ENCODE assay signal across 8 mouse cellular contexts in the genomic region with DNA sequence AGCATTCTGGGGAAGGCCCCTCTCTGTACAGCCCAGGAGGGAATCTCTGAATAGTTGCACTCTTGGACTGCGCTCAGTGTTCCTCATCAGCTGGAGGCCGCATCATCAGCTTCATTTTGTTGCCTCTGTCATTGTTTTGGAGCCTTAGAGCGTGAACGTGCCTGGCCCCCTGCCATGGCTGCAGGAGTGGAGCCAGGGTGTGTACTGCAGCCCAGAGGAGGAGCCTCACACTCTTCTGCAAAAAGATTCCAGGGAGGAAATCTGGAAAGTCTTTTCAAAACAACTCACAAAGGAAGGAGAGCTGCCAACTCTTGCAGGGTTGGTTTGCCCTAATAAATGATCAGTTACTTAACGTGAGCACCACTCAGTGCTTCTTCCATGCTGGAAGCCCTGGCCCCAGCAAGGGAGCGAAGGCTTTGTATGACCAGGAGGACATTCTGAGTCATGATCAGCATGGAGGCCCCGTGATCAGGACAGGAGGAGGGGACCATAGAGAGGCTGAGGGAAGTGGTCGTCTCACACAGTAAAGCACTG. TPM values are rescaled to one million over a fixed set of nuclear protein-coding genes. Genes with fewer than 3 reads are reported as not detected.
DNase-seq lines count a peak whose midpoint lies in the region; ATAC-seq and TF ChIP-seq lines count a peak whose summit lies in the region.

No protein-coding gene starts in this region.

- H3K9ac ChIP-seq in MEL (ENCODE audit: control insufficient read depth, low read depth, low read length, poor library complexity, severe bottlenecking): no peak overlapping the region
- no peak overlapping the region for H3K9ac ChIP-seq in hindbrain, embryonic 13.5 days
- H3K9ac ChIP-seq in midbrain, embryonic 12.5 days (replicated peaks): no peak overlapping the region

- DNase-seq in MEL (ENCODE audit: low read depth, low spot score): peak; percentile 57
- DNase-seq in cerebellum, adult 9-11 months: peak; percentile 46
- peak; percentile 87 for DNase-seq in gastrocnemius, adult 18-20 months (ENCODE audit: low spot score)
- peak; percentile 83 to 87 for DNase-seq in layer of hippocampus, postnatal 10 days (ENCODE audit: low spot score in 2 of 2)

- ATAC-seq in hindbrain, embryonic 13.5 days (ENCODE audit: low FRiP score): peak; percentile 94
- peak; percentile 85 for ATAC-seq in midbrain, embryonic 12.5 days (ENCODE audit: low FRiP score, low read depth)
- no peak for ATAC-seq in erythroblast, adult 5-6 weeks (replicated peaks; ENCODE audit: low FRiP score, poor library complexity, severe bottlenecking)

- H3K79me2 ChIP-seq in MEL (ENCODE audit: control insufficient read depth, insufficient read depth, low read length, poor library complexity): no peaks in the 10 kb centered on the region

- H3K4me2 ChIP-seq in hindbrain, embryonic 13.5 days: 0 out of 2 replicates have a peak overlapping the region, but pooled peaks have one; percentile 8
- H3K4me2 ChIP-seq in midbrain, embryonic 12.5 days (replicated peaks): no peak overlapping the region

- H3K9me3 ChIP-seq in MEL (replicated peaks; ENCODE audit: insufficient read depth, low read length): no peaks in the 10 kb centered on the region
- no peaks in the 10 kb centered on the region for H3K9me3 ChIP-seq in hindbrain, embryonic 13.5 days
- no peaks in the 10 kb centered on the region for H3K9me3 ChIP-seq in midbrain, embryonic 12.5 days

- H3K4me1 ChIP-seq in MEL (ENCODE audit: control insufficient read depth in 1 of 2, insufficient read depth in 2 of 2, low read length in 2 of 2): peaks cover 3 to 21% of the 10 kb centered on the region in 2 experiments
- peaks cover 13% of the 10 kb centered on the region for H3K4me1 ChIP-seq in hindbrain, embryonic 13.5 days (replicated peaks)
- H3K4me1 ChIP-seq in midbrain, embryonic 12.5 days: peaks cover 17% of the 10 kb centered on the region
- peaks cover 13% of the 10 kb centered on the region; the same call in 1 of the 2 replicates for H3K4me1 ChIP-seq in small intestine, adult 2 months (ENCODE audit: control insufficient read depth, insufficient read depth, insufficient read length, low read length)

- H3K27me3 ChIP-seq in MEL (ENCODE audit: control insufficient read depth in 1 of 2, insufficient read depth in 2 of 2, low read length in 2 of 2): no peaks in the 10 kb centered on the region
- H3K27me3 ChIP-seq in hindbrain, embryonic 13.5 days: no peaks in the 10 kb centered on the region
- no peaks in the 10 kb centered on the region for H3K27me3 ChIP-seq in midbrain, embryonic 12.5 days
- no peaks in the 10 kb centered on the region for H3K27me3 ChIP-seq in small intestine, adult 2 months (ENCODE audit: control insufficient read depth, insufficient read depth, low read length)

- no peak for TF ChIP-seq CTCF in MEL (IDR thresholded peaks at IDR 0.05 in 2 of 3, conservative IDR thresholded peaks at IDR 0.05 in 1 of 3; ENCODE audit: control insufficient read depth in 1 of 3, insufficient read depth in 1 of 3, low read depth in 2 of 3, low read length in 3 of 3, poor library complexity in 1 of 3, severe bottlenecking in 1 of 3)
- no peak for TF ChIP-seq CTCF in small intestine, adult 2 months (IDR thresholded peaks at IDR 0.05; ENCODE audit: extremely low read depth, insufficient read length, insufficient replicate concordance, low read depth, low read length)

- no peak overlapping the region for H3K27ac ChIP-seq in MEL (ENCODE audit: control insufficient read depth, low read depth, low read length)
- H3K27ac ChIP-seq in hindbrain, embryonic 13.5 days: peak overlapping the region; percentile 83
- H3K27ac ChIP-seq in midbrain, embryonic 12.5 days (replicated peaks): peak overlapping the region; percentile 56
- H3K27ac ChIP-seq in small intestine, adult 2 months (ENCODE audit: insufficient read depth, low read depth, low read length): peak overlapping the region; percentile 44

- TF ChIP-seq RAD21 in MEL (IDR thresholded peaks at IDR 0.05; ENCODE audit: low read depth, low read length): no peak

- WGBS in hindbrain, embryonic 13.5 days: 11% methylated on average over 8 of the region's 8 CpGs
- WGBS in midbrain, embryonic 12.5 days: 20% methylated on average over 8 of the region's 8 CpGs
- 21% methylated on average over 8 of the region's 8 CpGs for WGBS in small intestine, adult 2 months

- no peak for TF ChIP-seq EP300 in MEL (IDR thresholded peaks at IDR 0.05; ENCODE audit: low read depth in 1 of 2, low read length in 2 of 2)

- no peak for TF ChIP-seq POLR2A in MEL (IDR thresholded peaks at IDR 0.05; ENCODE audit: control insufficient read depth in 1 of 2, insufficient read depth in 1 of 2, low read depth in 1 of 2, low read length in 2 of 2, poor library complexity in 1 of 2)
- TF ChIP-seq POLR2A in small intestine, adult 2 months (IDR thresholded peaks at IDR 0.05; ENCODE audit: low read depth, low read length): no peak

- peak overlapping the region; percentile 30 to 34; a peak in 3 of 4 replicates for H3K4me3 ChIP-seq in MEL (ENCODE audit: control insufficient read depth in 1 of 2, insufficient read depth in 1 of 2, low read depth in 2 of 2, low read length in 2 of 2)
- no peak overlapping the region for H3K4me3 ChIP-seq in hindbrain, embryonic 13.5 days
- no peak overlapping the region for H3K4me3 ChIP-seq in midbrain, embryonic 12.5 days
- H3K4me3 ChIP-seq in small intestine, adult 2 months (ENCODE audit: low read depth, low read length): no peak overlapping the region

- H3K36me3 ChIP-seq in MEL (ENCODE audit: control insufficient read depth in 1 of 2, insufficient read depth in 2 of 2, low read length in 2 of 2): peaks cover 0 to 13% of the 10 kb centered on the region in 2 experiments; a peak in 2 of 4 replicates
- H3K36me3 ChIP-seq in hindbrain, embryonic 13.5 days: no peaks in the 10 kb centered on the region
- H3K36me3 ChIP-seq in midbrain, embryonic 12.5 days: 0 out of 2 replicates have a peak, but pooled peaks cover 5% of the 10 kb centered on the region
- H3K36me3 ChIP-seq in small intestine, adult 2 months (ENCODE audit: control insufficient read depth, insufficient read depth, low read length): no peaks in the 10 kb centered on the region

TF ChIP-seq in MEL, 35 proteins besides CTCF, POLR2A, EP300 and RAD21:
- peak; percentile 59; the same call in 1 of the 2 replicates for TF ChIP-seq ETS1 (IDR thresholded peaks at IDR 0.05; ENCODE audit: low read depth, low read length)
- TF ChIP-seq KAT2A (conservative IDR thresholded peaks at IDR 0.05; ENCODE audit: low read depth, low read length): no peak
- peak; percentile 70; the same call in 1 of the 2 replicates for TF ChIP-seq BHLHE40 (IDR thresholded peaks at IDR 0.05; ENCODE audit: borderline replicate concordance, low read depth, low read length)

RNA-seq across cellular contexts. Expression of gene Ralbp1, which starts 30.6 kb away (rescaled TPM):
- 53.2 and 57.7 TPM in 2 replicates for total RNA-seq in MEL (2012; rRNA removed)
- 10 to 100 TPM in 1 of 2 experiments, not detected in 1; 69.6 TPM for polyA plus RNA-seq in MEL (2012; ENCODE audit: insufficient read depth in 1 of 2, insufficient read length in 2 of 2, low read depth in 1 of 2, low replicate concordance in 2 of 2, missing spikeins in 1 of 2)
- total RNA-seq in gastrocnemius, adult 18-20 months (2021): 10 to 100 TPM; 26.1 to 27.3 TPM
- polyA plus RNA-seq in hindbrain, embryonic 13.5 days (2015; fragmentation: Nextera tagmentation; extraction: Ambion mirVana): 56.1 and 58.3 TPM in 2 replicates
- total RNA-seq in layer of hippocampus, postnatal 10 days (2021): 10 to 100 TPM; 36.2 to 38.8 TPM
- polyA plus RNA-seq in midbrain, embryonic 12.5 days (2016; fragmentation: Nextera tagmentation; extraction: Ambion mirVana): 32.7 and 47.9 TPM in 2 replicates
- polyA plus RNA-seq in small intestine, adult 2 months (2012; rRNA removed): 17.5 and 34.1 TPM in 2 replicates
- total RNA-seq in erythroblast, adult 5-6 weeks (2015; ENCODE audit: low replicate concordance): 24.0 and 35.5 TPM in 2 replicates
- total RNA-seq in erythroblast, adult 5-6 weeks (2017; ENCODE audit: low replicate concordance): 83.8 and 90.1 TPM in 2 replicates

RNA-seq across cellular contexts. Expression of gene Twsg1, which starts 34.8 kb away (rescaled TPM):
- 11.9 and 17.0 TPM in 2 replicates for total RNA-seq in MEL (2012; rRNA removed)
- polyA plus RNA-seq in MEL (2012; ENCODE audit: insufficient read depth in 1 of 2, insufficient read length in 2 of 2, low read depth in 1 of 2, low replicate concordance in 2 of 2, missing spikeins in 1 of 2): 10 to 100 TPM in 1 of 2 experiments, not detected in 1; 17.7 TPM
- 10 to 100 TPM; 30.8 to 39.4 TPM for total RNA-seq in gastrocnemius, adult 18-20 months (2021)
- 58.5 and 60.7 TPM in 2 replicates for polyA plus RNA-seq in hindbrain, embryonic 13.5 days (2015; fragmentation: Nextera tagmentation; extraction: Ambion mirVana)
- total RNA-seq in layer of hippocampus, postnatal 10 days (2021): 10 to 100 TPM; 34.8 to 35.3 TPM
- polyA plus RNA-seq in midbrain, embryonic 12.5 days (2016; fragmentation: Nextera tagmentation; extraction: Ambion mirVana): 92.9 and 95.7 TPM in 2 replicates
- polyA plus RNA-seq in small intestine, adult 2 months (2012; rRNA removed): 14.4 and 21.0 TPM in 2 replicates
- 4.0 and 8.3 TPM in 2 replicates for total RNA-seq in erythroblast, adult 5-6 weeks (2015; ENCODE audit: low replicate concordance)
- 4.3 and 6.4 TPM in 2 replicates for total RNA-seq in erythroblast, adult 5-6 weeks (2017; ENCODE audit: low replicate concordance)

Comparison
In these comparisons a context has a peak if more than half of its experiments do, and no peak if none do; other contexts are left out.
1. H3K4me3 ChIP-seq: peak in MEL (2 of 2); none in hindbrain, embryonic 13.5 days (single experiment), midbrain, embryonic 12.5 days (single experiment) and small intestine, adult 2 months (single experiment).
2. Peak in every context shown above with its lines, with median percentiles within 50 percentile points of each other: DNase-seq.